Mouse (Mus musculus): ENCODE measurements around the gene Cdc25a.

The Cdc25a gene

GRCm38 (mm10) chr9:109874797-109875691 is at the start of gene Cdc25a:
Gene Cdc25a, plus strand, starts transcription at chr9:109875579.
- in situ Hi-C loops (cut with MseI, MboI) = no loop called here

GRCm38 (mm10) chr9:109825739-109826138 is 49.6 kb upstream of the Cdc25a start:
- in situ Hi-C loops (cut with MseI, MboI) = no loop called here

GRCm38 (mm10) chr9:109826181-109826580 is 49.2 kb upstream of the Cdc25a start:
- in situ Hi-C loops (cut with MseI, MboI) = no loop called here

- in situ Hi-C loops (cut with MseI, MboI) = no loop called here
Measured at GRCm38 (mm10) chr9:109832391-109833087, 42.8 kb upstream of the Cdc25a start, which contains the start of gene Nme6. Gene Nme6, plus strand, starts transcription at chr9:109832749.

GRCm38 (mm10) chr9:109833088-109833412 is 42.3 kb upstream of the Cdc25a start:
- in situ Hi-C loops (cut with MseI, MboI) = no loop called here

GRCm38 (mm10) chr9:109849312-109849758 is 26.0 kb upstream of the Cdc25a start, which contains the start of gene Camp:
Gene Camp, minus strand, starts transcription at chr9:109849617.
- in situ Hi-C loops (cut with MseI, MboI) = no loop called here

GRCm38 (mm10) chr9:109850099-109850498 is 25.3 kb upstream of the Cdc25a start:
- in situ Hi-C loops (cut with MseI, MboI) = no loop called here

- in situ Hi-C loops (cut with MseI, MboI) = no loop called here
Measured at GRCm38 (mm10) chr9:109854341-109854740, 21.0 kb upstream of the Cdc25a start.

GRCm38 (mm10) chr9:109855947-109856346 is 19.4 kb upstream of the Cdc25a start:
- in situ Hi-C loops (cut with MseI, MboI) = no loop called here

GRCm38 (mm10) chr9:109862397-109863044 is 12.9 kb upstream of the Cdc25a start:
- in situ Hi-C loops (cut with MseI, MboI) = no loop called here

- in situ Hi-C loops (cut with MseI, MboI) = no loop called here
Measured at GRCm38 (mm10) chr9:109863085-109863484, 12.3 kb upstream of the Cdc25a start.

GRCm38 (mm10) chr9:109866218-109866617 is 9.2 kb upstream of the Cdc25a start:
- in situ Hi-C loops (cut with MseI, MboI) = no loop called here

GRCm38 (mm10) chr9:109870983-109871572 is 4.3 kb upstream of the Cdc25a start:
- in situ Hi-C loops (cut with MseI, MboI) = no loop called here

GRCm38 (mm10) chr9:109875695-109876601 is 569 bp downstream of the Cdc25a start:
- in situ Hi-C loops (cut with MseI, MboI) = no loop called here

- in situ Hi-C loops (cut with MseI, MboI) = no loop called here
Measured at GRCm38 (mm10) chr9:109876756-109877155, 1.4 kb downstream of the Cdc25a start.

GRCm38 (mm10) chr9:109877666-109878065 is 2.3 kb downstream of the Cdc25a start:
- in situ Hi-C loops (cut with MseI, MboI) = no loop called here

GRCm38 (mm10) chr9:109879305-109879704 is 3.9 kb downstream of the Cdc25a start:
- in situ Hi-C loops (cut with MseI, MboI) = no loop called here

- in situ Hi-C loops (cut with MseI, MboI) = no loop called here
Measured at GRCm38 (mm10) chr9:109886259-109886658, 10.9 kb downstream of the Cdc25a start.

- in situ Hi-C loops (cut with MseI, MboI) = no loop called here
Measured at GRCm38 (mm10) chr9:109887321-109887720, 11.9 kb downstream of the Cdc25a start.

GRCm38 (mm10) chr9:109891501-109891900 is 16.1 kb downstream of the Cdc25a start:
- in situ Hi-C loops (cut with MseI, MboI) = no loop called here

All from mouse trophoblast stem cell (cell line).